Mouse (Mus musculus) cortical plate, adult 2 months (tissue): ENCODE measurements around the gene D630003M21Rik.

Experiments
- CTCF ChIP-seq: fragments of 200-500 bp; IDR thresholded peaks from 2 replicates; pipeline ENCODE4 v1.5.1; 2011; ENCODE audit warnings: mild to moderate bottlenecking, control low read depth, low read length; ENCODE audit not compliant: insufficient read depth; ENCODE audit errors: extremely low read depth
- POLR2A ChIP-seq: fragments of 200-500 bp; IDR thresholded peaks from 2 replicates; pipeline ENCODE4 v1.6.1; 2011; ENCODE audit warnings: mild to moderate bottlenecking, low read length, control low read depth; ENCODE audit not compliant: insufficient read depth; ENCODE audit errors: extremely low read depth

GRCm38 (mm10) chr2:158210958-158211357 is 18.1 kb downstream of the D630003M21Rik start:
- TF ChIP-seq CTCF (0 out of 2 replicates have a peak, but pooled peaks have one; percentile 10), POLR2A (no peak)
